ENCODE assay signal across 8 mouse cellular contexts in the genomic region with DNA sequence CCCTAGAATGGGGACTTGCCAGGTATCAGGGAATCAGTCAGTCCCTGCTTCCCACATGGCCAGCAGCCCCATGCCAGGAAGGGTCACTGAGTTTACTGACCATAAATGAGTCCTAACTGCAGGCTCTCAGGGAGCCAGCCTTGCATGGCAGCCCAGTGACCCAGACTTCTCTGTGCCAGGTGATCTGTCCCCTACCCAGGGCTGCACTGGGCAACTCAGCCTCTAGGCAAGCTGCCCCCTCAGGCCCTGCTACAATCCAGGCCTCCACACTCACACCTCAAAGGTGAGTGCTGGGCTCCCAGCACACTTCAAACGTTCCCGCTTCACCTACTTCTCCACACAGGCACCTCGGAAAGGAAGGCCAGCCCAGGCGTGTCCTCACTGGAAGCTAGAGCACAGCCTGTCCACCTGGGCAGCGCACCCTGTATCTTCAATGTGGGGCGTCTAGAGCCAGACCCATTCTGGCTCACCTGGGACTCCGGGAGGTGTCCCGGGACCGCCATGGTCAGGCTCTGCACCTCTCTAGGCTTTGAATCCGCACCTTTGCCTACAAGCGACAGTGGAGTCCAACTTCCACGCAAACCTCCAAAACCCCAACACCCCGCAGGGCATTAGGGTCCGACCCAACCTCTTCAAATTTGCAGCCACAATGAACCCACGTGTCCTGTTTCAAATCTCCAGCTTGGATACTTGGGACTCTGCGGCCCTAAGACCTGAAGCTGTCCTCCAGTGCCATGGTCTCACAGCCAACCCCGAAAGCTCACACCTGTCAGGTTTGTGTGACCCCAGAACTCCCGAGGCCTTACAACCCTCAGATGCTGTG. TPM values are rescaled to one million over a fixed set of nuclear protein-coding genes. Genes with fewer than 3 reads are reported as not detected.
A peak's percentile ranks its signal among the peaks of the same experiment; 100 is the strongest.
DNase-seq lines count a peak whose midpoint lies in the region; ATAC-seq and TF ChIP-seq lines count a peak whose summit lies in the region.

No protein-coding gene starts in this region.

- no peak overlapping the region for H3K27ac ChIP-seq in embryonic facial prominence, embryonic 13.5 days
- no peak overlapping the region for H3K27ac ChIP-seq in intestine, postnatal 0 days (ENCODE audit: low read depth, low read length)
- 0 out of 2 replicates have a peak overlapping the region, but pooled peaks have one; percentile 64 for H3K27ac ChIP-seq in midbrain, embryonic 15.5 days

- peaks cover 19% of the 10 kb centered on the region for H3K4me1 ChIP-seq in lung, adult 2 months (ENCODE audit: control insufficient read depth, insufficient read depth, low read length)
- peaks cover 54% of the 10 kb centered on the region for H3K4me1 ChIP-seq in embryonic facial prominence, embryonic 13.5 days
- H3K4me1 ChIP-seq in intestine, postnatal 0 days (replicated peaks; ENCODE audit: control insufficient read depth, insufficient read depth, low read length), result 0 out of 2 replicates have a peak, but pooled peaks cover 9% of the 10 kb centered on the region
- peaks cover 66% of the 10 kb centered on the region for H3K4me1 ChIP-seq in midbrain, embryonic 15.5 days

- H3K9ac ChIP-seq in embryonic facial prominence, embryonic 13.5 days, result peak overlapping the region; percentile 90
- peak overlapping the region; percentile 68 for H3K9ac ChIP-seq in intestine, postnatal 0 days (ENCODE audit: low read depth, low read length)
- H3K9ac ChIP-seq in midbrain, embryonic 15.5 days, result peak overlapping the region; percentile 86

- ATAC-seq in embryonic facial prominence, embryonic 13.5 days (ENCODE audit: insufficient number of reproducible peaks, insufficient read depth, low FRiP score, low TSS enrichment, low read depth), result no peak
- ATAC-seq in intestine, postnatal 0 days, result no peak
- no peak for ATAC-seq in midbrain, embryonic 15.5 days (replicated peaks)

- H3K9me3 ChIP-seq in embryonic facial prominence, embryonic 13.5 days, result no peaks in the 10 kb centered on the region
- no peaks in the 10 kb centered on the region for H3K9me3 ChIP-seq in intestine, postnatal 0 days (ENCODE audit: control insufficient read depth)
- H3K9me3 ChIP-seq in midbrain, embryonic 15.5 days, result no peaks in the 10 kb centered on the region

- H3K27me3 ChIP-seq in embryonic facial prominence, embryonic 13.5 days, result 0 out of 2 replicates have a peak, but pooled peaks cover 3% of the 10 kb centered on the region
- H3K27me3 ChIP-seq in intestine, postnatal 0 days (replicated peaks; ENCODE audit: control insufficient read depth, insufficient read depth, low read length), result no peaks in the 10 kb centered on the region
- no peaks in the 10 kb centered on the region for H3K27me3 ChIP-seq in midbrain, embryonic 15.5 days (replicated peaks)

- no peak for TF ChIP-seq POLR2A in lung, adult 2 months (IDR thresholded peaks at IDR 0.05; ENCODE audit: borderline replicate concordance, extremely low read depth, low read depth, low read length)

- 61% methylated on average over 18 of the region's 18 CpGs for WGBS in lung, adult 2 months
- 57% methylated on average over 18 of the region's 18 CpGs for WGBS in embryonic facial prominence, embryonic 13.5 days
- 64% methylated on average over 18 of the region's 18 CpGs for WGBS in intestine, postnatal 0 days
- WGBS in midbrain, embryonic 15.5 days, result 62% methylated on average over 18 of the region's 18 CpGs

- DNase-seq in lung, adult 2 months, result no peak
- DNase-seq in lung, postnatal 14 days, result no peak
- no peak for DNase-seq in urinary bladder, postnatal 10 days (ENCODE audit: low spot score)
- DNase-seq in gastrocnemius, postnatal 10 days, result no peak
- DNase-seq in c-Kit-positive CD71-positive TER-119-positive erythroid progenitor cells, embryonic 14.5 days (ENCODE audit: low spot score), result no peak

- peaks cover 15% of the 10 kb centered on the region for H3K36me3 ChIP-seq in embryonic facial prominence, embryonic 13.5 days
- H3K36me3 ChIP-seq in intestine, postnatal 0 days (ENCODE audit: control insufficient read depth, insufficient read depth), result no peaks in the 10 kb centered on the region
- H3K36me3 ChIP-seq in midbrain, embryonic 15.5 days (replicated peaks), result no peaks in the 10 kb centered on the region

- H3K4me3 ChIP-seq in lung, adult 2 months (replicated peaks; ENCODE audit: extremely low read depth, low read depth, low read length), result peak overlapping the region; percentile 91
- peak overlapping the region; percentile 79 for H3K4me3 ChIP-seq in embryonic facial prominence, embryonic 13.5 days
- peak overlapping the region; percentile 56 for H3K4me3 ChIP-seq in intestine, postnatal 0 days (ENCODE audit: low read depth, low read length)
- peak overlapping the region; percentile 76 for H3K4me3 ChIP-seq in midbrain, embryonic 15.5 days

- H3K4me2 ChIP-seq in embryonic facial prominence, embryonic 13.5 days, result peak overlapping the region; percentile 93
- H3K4me2 ChIP-seq in intestine, postnatal 0 days (replicated peaks; ENCODE audit: low read depth), result peak overlapping the region; percentile 96
- H3K4me2 ChIP-seq in midbrain, embryonic 15.5 days, result peak overlapping the region; percentile 86

- TF ChIP-seq CTCF in lung, adult 2 months (IDR thresholded peaks at IDR 0.05; ENCODE audit: insufficient read depth, low read length), result no peak
- no peak for TF ChIP-seq CTCF in intestine, postnatal 0 days (IDR thresholded peaks at IDR 0.05; ENCODE audit: low read depth)

RNA-seq across cellular contexts. Expression of gene Ssbp4, which starts 1.7 kb away (rescaled TPM):
- polyA plus RNA-seq in lung, adult 2 months (2012; rRNA removed), result 228 and 351 TPM in 2 replicates
- polyA plus RNA-seq in embryonic facial prominence, embryonic 13.5 days (2015; fragmentation: Nextera tagmentation; extraction: Ambion mirVana), result 100 and 107 TPM in 2 replicates
- 63.2 and 65.3 TPM in 2 replicates for polyA plus RNA-seq in intestine, postnatal 0 days (2015; fragmentation: Nextera tagmentation; extraction: Ambion mirVana)
- polyA plus RNA-seq in midbrain, embryonic 15.5 days (2015; fragmentation: Nextera tagmentation; extraction: Ambion mirVana), result 175 and 189 TPM in 2 replicates
- total RNA-seq in gastrocnemius, postnatal 10 days (2021), result 10 to 100 TPM; 31.1 to 40.1 TPM

RNA-seq across cellular contexts. Expression of gene Lrrc25, which starts 9.0 kb away (rescaled TPM):
- 10.4 and 10.5 TPM in 2 replicates for polyA plus RNA-seq in lung, adult 2 months (2012; rRNA removed)
- polyA plus RNA-seq in embryonic facial prominence, embryonic 13.5 days (2015; fragmentation: Nextera tagmentation; extraction: Ambion mirVana), result 1.9 TPM in 2 replicates
- 2.1 and 2.2 TPM in 2 replicates for polyA plus RNA-seq in intestine, postnatal 0 days (2015; fragmentation: Nextera tagmentation; extraction: Ambion mirVana)
- 1.2 and 1.6 TPM in 2 replicates for polyA plus RNA-seq in midbrain, embryonic 15.5 days (2015; fragmentation: Nextera tagmentation; extraction: Ambion mirVana)
- 1 to 10 TPM; 1.2 to 3.0 TPM for total RNA-seq in gastrocnemius, postnatal 10 days (2021)

RNA-seq across cellular contexts. Expression of gene Isyna1, which starts 12.8 kb away (rescaled TPM):
- 102 and 112 TPM in 2 replicates for polyA plus RNA-seq in lung, adult 2 months (2012; rRNA removed)
- 153 and 166 TPM in 2 replicates for polyA plus RNA-seq in embryonic facial prominence, embryonic 13.5 days (2015; fragmentation: Nextera tagmentation; extraction: Ambion mirVana)
- 19.4 and 21.0 TPM in 2 replicates for polyA plus RNA-seq in intestine, postnatal 0 days (2015; fragmentation: Nextera tagmentation; extraction: Ambion mirVana)
- 175 and 176 TPM in 2 replicates for polyA plus RNA-seq in midbrain, embryonic 15.5 days (2015; fragmentation: Nextera tagmentation; extraction: Ambion mirVana)
- total RNA-seq in gastrocnemius, postnatal 10 days (2021), result 10 to 100 TPM; 30.0 to 31.6 TPM

RNA-seq across cellular contexts. Expression of gene Gdf15, which starts 25.3 kb away (rescaled TPM):
- 5.4 and 6.6 TPM in 2 replicates for polyA plus RNA-seq in lung, adult 2 months (2012; rRNA removed)
- polyA plus RNA-seq in embryonic facial prominence, embryonic 13.5 days (2015; fragmentation: Nextera tagmentation; extraction: Ambion mirVana), result 0.14 and 0.22 TPM in 2 replicates
- 1.7 and 1.9 TPM in 2 replicates for polyA plus RNA-seq in intestine, postnatal 0 days (2015; fragmentation: Nextera tagmentation; extraction: Ambion mirVana)
- 0.13 and 0.19 TPM in 2 replicates for polyA plus RNA-seq in midbrain, embryonic 15.5 days (2015; fragmentation: Nextera tagmentation; extraction: Ambion mirVana)
- total RNA-seq in gastrocnemius, postnatal 10 days (2021), result not detected

RNA-seq across cellular contexts. Expression of gene Pgpep1, which starts 53.2 kb away (rescaled TPM):
- polyA plus RNA-seq in lung, adult 2 months (2012; rRNA removed), result 32.2 and 33.7 TPM in 2 replicates
- polyA plus RNA-seq in embryonic facial prominence, embryonic 13.5 days (2015; fragmentation: Nextera tagmentation; extraction: Ambion mirVana), result 50.5 and 63.1 TPM in 2 replicates
- polyA plus RNA-seq in intestine, postnatal 0 days (2015; fragmentation: Nextera tagmentation; extraction: Ambion mirVana), result 79.0 and 92.1 TPM in 2 replicates
- polyA plus RNA-seq in midbrain, embryonic 15.5 days (2015; fragmentation: Nextera tagmentation; extraction: Ambion mirVana), result 70.1 and 74.5 TPM in 2 replicates
- total RNA-seq in gastrocnemius, postnatal 10 days (2021), result 10 to 100 TPM; 22.5 to 23.4 TPM
